Mouse (Mus musculus) neural tube, embryonic 14.5 days (tissue): Measurements from ENCODE around the gene Cdt1. TPM values are rescaled to one million over a fixed set of nuclear protein-coding genes. Genes with fewer than 3 reads are reported as not detected.
"Not testable (repeated sequence)": the region's sequence is repeated elsewhere in the genome, so short reads cannot be mapped to it uniquely, and the experiment has no call there.

Source experiments
- ATAC-seq: fragments of 200-750 bp; cut with Nextera tagmentation; 2 replicates; pipeline ENCODE4 v1.8.0; 2017; ENCODE audit warnings: low read depth, mild to moderate bottlenecking, moderate TSS enrichment, moderate library complexity
- H3K27ac ChIP-seq: fragments of 300-500 bp; sonication (generic); 2 replicates; pipeline ENCODE4 v1.5.1; 2014; ENCODE audit warnings: low read depth, mild to moderate bottlenecking, control low read depth, low read length, moderate library complexity, mixed read lengths
- H3K27me3 ChIP-seq: fragments of 300-500 bp; sonication (generic); 2 replicates; pipeline ENCODE4 v1.6.1; 2014; ENCODE audit warnings: low read length; ENCODE audit not compliant: control insufficient read depth, insufficient read depth
- H3K36me3 ChIP-seq: fragments of 300-500 bp; sonication (generic); 2 replicates; pipeline ENCODE4 v1.6.1; 2014; ENCODE audit warnings: low read length, mixed read lengths; ENCODE audit not compliant: control insufficient read depth, insufficient read depth
- H3K4me1 ChIP-seq: fragments of 300-500 bp; sonication (generic); 2 replicates; pipeline ENCODE4 v1.6.1; 2014; ENCODE audit warnings: low read length; ENCODE audit not compliant: control insufficient read depth, insufficient read depth
- H3K4me2 ChIP-seq: fragments of 300-500 bp; sonication (generic); 2 replicates; pipeline ENCODE4 v1.6.1; 2014; ENCODE audit warnings: mild to moderate bottlenecking, low read depth, low read length, control low read depth
- H3K4me3 ChIP-seq: fragments of 300-500 bp; sonication (generic); 2 replicates; pipeline ENCODE4 v1.5.1; 2014; ENCODE audit warnings: low read depth, low read length, control low read depth, mixed read lengths
- H3K9ac ChIP-seq: fragments of 300-500 bp; sonication (generic); replicated peaks from 2 replicates; pipeline ENCODE4 v1.6.1; 2014; ENCODE audit warnings: low read depth, mild to moderate bottlenecking, control low read depth, low read length, mixed read lengths
- H3K9me3 ChIP-seq: fragments of 300-500 bp; sonication (generic); 2 replicates; pipeline ENCODE4 v1.6.1; 2016; ENCODE audit warnings: low read length; ENCODE audit not compliant: control insufficient read depth
- WGBS: fragments of 180-500 bp; shearing (Covaris S2); extraction: QIAGEN DNeasy Blood & Tissue Kit; methylation state at CpG from one replicate; pipeline ENCODE4 v1.1.7; 2014; 5-methylcytosine and 5-hydroxymethylcytosine counted together
- polyA plus RNA-seq: library from polyadenylated mRNA; unstranded; fragments of >200 nt; fragmentation: Nextera tagmentation; extraction: Ambion mirVana; gene quantifications from 2 replicates; pipeline ENCODE4 v1.2.1, GENCODE M21; 2014

Cdt1 gene
- polyA plus RNA-seq, 1 experiment from 2014 or later, result 4.7 TPM

- Histone ChIP-seq H3K4me1 (peaks cover 11% of the 10 kb centered on the region), H3K27ac (no peak overlapping the region), H3K9ac (no peak overlapping the region), H3K4me3 (no peak overlapping the region), H3K4me2 (no peak overlapping the region), H3K36me3 (0 out of 2 replicates have a peak, but pooled peaks cover 6% of the 10 kb centered on the region), H3K9me3 (no peaks in the 10 kb centered on the region), H3K27me3 (no peaks in the 10 kb centered on the region)
- 95% methylated on average over 16 of the region's 16 CpGs for WGBS
- ATAC-seq, result no peak
Observed at GRCm38 (mm10) chr8:122569996-122570395, 2.2 kb downstream of the Cdt1 start.

- no peak overlapping the region for H3K9ac ChIP-seq
Observed at GRCm38 (mm10) chr8:122571153-122571552, 3.3 kb downstream of the Cdt1 start.

GRCm38 (mm10) chr8:122571750-122572267 lies 4.0 kb downstream of the Cdt1 start:
- no peak overlapping the region for H3K4me2 ChIP-seq
- H3K9me3 ChIP-seq, result no peaks in the 10 kb centered on the region
- H3K9ac ChIP-seq, result no peak overlapping the region
- H3K4me1 ChIP-seq, result peaks cover 16% of the 10 kb centered on the region
- H3K4me3 ChIP-seq, result no peak overlapping the region
- WGBS, result 95% methylated on average over 17 of the region's 17 CpGs
- ATAC-seq, result no peak
- H3K27me3 ChIP-seq, result no peaks in the 10 kb centered on the region
- 0 out of 2 replicates have a peak, but pooled peaks cover 6% of the 10 kb centered on the region for H3K36me3 ChIP-seq
- no peak overlapping the region for H3K27ac ChIP-seq

More at GRCm38 (mm10) chr8:122571153-122571552, 3.3 kb downstream of the Cdt1 start:
- Histone ChIP-seq H3K4me2 (no peak overlapping the region), H3K27me3 (no peaks in the 10 kb centered on the region), H3K27ac (no peak overlapping the region), H3K4me3 (no peak overlapping the region), H3K36me3 (0 out of 2 replicates have a peak, but pooled peaks cover 6% of the 10 kb centered on the region), H3K9me3 (no peaks in the 10 kb centered on the region), H3K4me1 (peaks cover 19% of the 10 kb centered on the region)
- no peak for ATAC-seq
- 95% methylated on average over 11 of the region's 11 CpGs for WGBS

GRCm38 (mm10) chr8:122572751-122573150 lies 4.9 kb downstream of the Cdt1 start:
- Histone ChIP-seq H3K9ac (no peak overlapping the region), H3K27me3 (no peaks in the 10 kb centered on the region), H3K4me2 (no peak overlapping the region), H3K9me3 (no peaks in the 10 kb centered on the region), H3K4me3 (no peak overlapping the region), H3K4me1 (peaks cover 17% of the 10 kb centered on the region), H3K36me3 (0 out of 2 replicates have a peak, but pooled peaks cover 6% of the 10 kb centered on the region), H3K27ac (no peak overlapping the region)
- ATAC-seq, result no peak
- WGBS, result 92% methylated on average over 3 of the region's 3 CpGs

GRCm38 (mm10) chr8:122573176-122573575 lies 5.4 kb downstream of the Cdt1 start:
- not testable (repeated sequence) for ATAC-seq, H3K9ac ChIP-seq, H3K27me3 ChIP-seq, H3K4me3 ChIP-seq, H3K36me3 ChIP-seq, H3K9me3 ChIP-seq, H3K4me2 ChIP-seq, H3K27ac ChIP-seq
- H3K4me1 ChIP-seq, result peaks cover 17% of the 10 kb centered on the region
- 28% methylated on average over 4 of the region's 4 CpGs for WGBS

- Histone ChIP-seq H3K36me3 (0 out of 2 replicates have a peak, but pooled peaks cover 6% of the 10 kb centered on the region), H3K27ac (no peak overlapping the region), H3K27me3 (no peaks in the 10 kb centered on the region), H3K4me1 (peaks cover 17% of the 10 kb centered on the region), H3K9ac (no peak overlapping the region), H3K9me3 (no peaks in the 10 kb centered on the region), H3K4me3 (no peak overlapping the region), H3K4me2 (no peak overlapping the region)
- no peak for ATAC-seq
- WGBS, result 47% methylated on average over 9 of the region's 9 CpGs
Observed at GRCm38 (mm10) chr8:122573577-122573976, 5.8 kb downstream of the Cdt1 start.

- Histone ChIP-seq H3K27ac (no peak overlapping the region), H3K4me2 (no peak overlapping the region), H3K36me3 (0 out of 2 replicates have a peak, but pooled peaks cover 6% of the 10 kb centered on the region), H3K4me3 (no peak overlapping the region), H3K27me3 (no peaks in the 10 kb centered on the region), H3K4me1 (peaks cover 17% of the 10 kb centered on the region), H3K9me3 (no peaks in the 10 kb centered on the region), H3K9ac (no peak overlapping the region)
- 45% methylated on average over 3 of the region's 3 CpGs for WGBS
- no peak for ATAC-seq
Observed at GRCm38 (mm10) chr8:122574264-122574663, 6.4 kb downstream of the Cdt1 start.

GRCm38 (mm10) chr8:122574667-122575251 lies 6.9 kb downstream of the Cdt1 start:
- Histone ChIP-seq H3K4me3 (no peak overlapping the region), H3K9ac (no peak overlapping the region), H3K36me3 (0 out of 2 replicates have a peak, but pooled peaks cover 6% of the 10 kb centered on the region), H3K4me2 (no peak overlapping the region), H3K27ac (no peak overlapping the region), H3K9me3 (no peaks in the 10 kb centered on the region), H3K4me1 (peaks cover 17% of the 10 kb centered on the region), H3K27me3 (no peaks in the 10 kb centered on the region)
- 50% methylated on average over 10 of the region's 10 CpGs for WGBS
- ATAC-seq, result no peak

GRCm38 (mm10) chr8:122575286-122575685 lies 7.5 kb downstream of the Cdt1 start:
- peak overlapping the region; percentile 95 for H3K4me2 ChIP-seq
- H3K27me3 ChIP-seq, result no peaks in the 10 kb centered on the region
- 0 out of 2 replicates have a peak, but pooled peaks cover 6% of the 10 kb centered on the region for H3K36me3 ChIP-seq
- H3K27ac ChIP-seq, result no peak overlapping the region
- H3K9ac ChIP-seq, result no peak overlapping the region
- ATAC-seq, result no peak
- H3K4me1 ChIP-seq, result peaks cover 17% of the 10 kb centered on the region
- WGBS, result 81% methylated on average over 8 of the region's 8 CpGs
- H3K9me3 ChIP-seq, result no peaks in the 10 kb centered on the region
- H3K4me3 ChIP-seq, result peak overlapping the region; percentile 60; the same call in 1 of the 2 replicates
